Mouse (Mus musculus) ES-E14 (cell line): ENCODE measurements at regions not wholly inside any gene's neighbourhood (a gene's known extent, or its start where the extent isn't known, plus 50 kb on each side); places are given as distances from the start of the nearest gene placed in this dataset.

Experiments used
- HCFC1 ChIP-seq: IDR thresholded peaks from 2 replicates; pipeline ENCODE4 v1.6.1; 2012; ENCODE audit warnings: low read length, inconsistent platforms, borderline replicate concordance; ENCODE audit not compliant: insufficient read depth
- ZC3H11A ChIP-seq: IDR thresholded peaks from 2 replicates; pipeline ENCODE4 v1.6.1; 2012; ENCODE audit warnings: low read depth, mild to moderate bottlenecking, inconsistent platforms, low read length, borderline replicate concordance

GRCm38 (mm10) chr1:73381578-73381977 lies 365.9 kb upstream of the Tnp1 start:
- TF ChIP-seq ZC3H11A (no peak), HCFC1 (no peak)
